Mouse (Mus musculus): Measurements from ENCODE around the gene Cpsf4. TPM values are rescaled to one million over a fixed set of nuclear protein-coding genes. Genes with fewer than 3 reads are reported as not detected.
"Not testable (repeated sequence)": the region's sequence is repeated elsewhere in the genome, so short reads cannot be mapped to it uniquely, and the experiment has no call there.

Gene Cpsf4
- total and polyA plus RNA-seq, 2 experiments from 2014 or later, result 39.2 to 52.7 TPM

DNA sequence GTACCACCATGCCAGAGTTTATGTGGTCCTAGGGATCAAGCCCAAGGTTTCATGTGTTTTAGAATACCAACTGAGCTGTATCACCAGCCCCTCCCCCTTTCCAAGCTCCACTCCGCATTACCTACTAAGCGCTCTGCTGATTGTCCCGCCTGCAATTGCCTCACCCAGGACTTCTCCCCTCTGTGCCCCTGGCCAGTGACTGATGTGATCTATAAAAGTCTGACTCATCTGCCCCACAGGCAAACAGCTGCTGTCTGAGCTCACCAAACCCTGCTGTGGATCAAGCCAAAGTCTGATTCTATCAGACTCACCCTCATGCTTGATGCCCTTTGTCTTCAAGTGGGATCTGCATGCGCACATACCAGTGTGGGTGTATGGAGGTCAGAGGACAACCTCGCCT, 55.8 kb downstream of the Cpsf4 start:
- DNase-seq (no peak), ATAC-seq (no peak)
- Histone ChIP-seq H3K27me3 (ENCODE audit: insufficient read depth, low read length) (no peaks in the 10 kb centered on the region), H3K9ac (no peak overlapping the region), H3K9me3 (ENCODE audit: low read length) (no peaks in the 10 kb centered on the region), H3K27ac (ENCODE audit: low read depth, low read length) (no peak overlapping the region), H3K36me3 (ENCODE audit: insufficient read depth) (peaks cover 43% of the 10 kb centered on the region), H3K4me3 (ENCODE audit: low read depth, low read length) (no peak overlapping the region), H3K4me1 (ENCODE audit: insufficient read depth) (no peaks in the 10 kb centered on the region), H3K4me2 (ENCODE audit: low read depth) (no peak overlapping the region)
- TF ChIP-seq CTCF (IDR thresholded peaks at IDR 0.05; ENCODE audit: low read depth), result no peak
- WGBS, result 88% methylated on average over 5 of the region's 5 CpGs

DNA sequence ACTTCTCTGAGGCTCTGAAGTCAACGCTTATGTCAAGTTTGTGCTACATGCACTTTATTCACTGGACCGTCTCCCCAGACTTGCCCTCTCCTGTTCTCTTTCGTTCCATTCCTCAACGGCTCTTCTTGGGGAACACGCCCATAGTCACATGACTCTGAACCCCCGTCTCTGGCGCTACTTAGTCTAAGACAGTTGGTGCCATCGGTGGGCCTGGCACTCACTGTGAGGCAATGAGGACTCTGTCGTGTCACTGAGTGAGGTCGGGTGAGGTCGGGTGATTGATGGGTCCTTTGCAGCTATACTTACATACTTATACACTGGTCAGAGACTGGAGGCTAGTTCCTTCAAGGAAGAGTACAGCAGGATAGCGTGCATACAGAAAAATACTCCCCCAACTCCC, 56.4 kb downstream of the Cpsf4 start:
- no peak overlapping the region for H3K9ac ChIP-seq
- 90% methylated on average over 12 of the region's 12 CpGs for WGBS
- no peak for ATAC-seq

DNA sequence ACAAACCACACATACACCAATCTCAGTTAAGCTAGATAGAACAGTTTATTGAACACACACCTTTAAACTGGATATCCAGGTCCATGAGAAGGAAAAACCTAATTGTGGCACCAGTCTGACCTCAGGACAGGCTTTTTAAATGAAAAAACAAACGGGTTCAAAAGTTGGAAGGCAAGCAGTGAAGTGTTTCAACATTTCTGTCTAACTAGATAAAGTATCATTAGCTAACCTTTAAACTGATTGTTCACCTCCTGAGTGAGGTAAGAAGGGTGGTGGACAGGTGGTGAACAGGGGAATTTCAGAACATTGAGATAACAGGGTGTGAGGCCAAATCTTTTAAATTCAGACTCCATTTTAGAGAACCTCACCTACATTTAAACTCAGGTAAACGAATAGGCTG, 59.4 kb downstream of the Cpsf4 start:
- no peak overlapping the region for H3K4me3 ChIP-seq (ENCODE audit: low read depth, low read length)
- no peak for ATAC-seq
- no peak for TF ChIP-seq CTCF (IDR thresholded peaks at IDR 0.05; ENCODE audit: low read depth)
- H3K9ac ChIP-seq, result no peak overlapping the region
- no peaks in the 10 kb centered on the region for H3K27me3 ChIP-seq (ENCODE audit: insufficient read depth, low read length)
- H3K9me3 ChIP-seq (ENCODE audit: low read length), result no peaks in the 10 kb centered on the region
- DNase-seq, result no peak
- peaks cover 11% of the 10 kb centered on the region for H3K36me3 ChIP-seq (ENCODE audit: insufficient read depth)
- WGBS, result 55% methylated on average over 2 of the region's 2 CpGs
- no peaks in the 10 kb centered on the region for H3K4me1 ChIP-seq (ENCODE audit: insufficient read depth)
- H3K27ac ChIP-seq (ENCODE audit: low read depth, low read length), result no peak overlapping the region
- H3K4me2 ChIP-seq (ENCODE audit: low read depth), result no peak overlapping the region

More for the DNA sequence above, 56.4 kb downstream of the Cpsf4 start:
- H3K27me3 ChIP-seq (ENCODE audit: insufficient read depth, low read length), result no peaks in the 10 kb centered on the region
- H3K9me3 ChIP-seq (ENCODE audit: low read length), result no peaks in the 10 kb centered on the region
- TF ChIP-seq CTCF (IDR thresholded peaks at IDR 0.05; ENCODE audit: low read depth), result no peak
- no peak overlapping the region for H3K4me2 ChIP-seq (ENCODE audit: low read depth)
- no peaks in the 10 kb centered on the region for H3K4me1 ChIP-seq (ENCODE audit: insufficient read depth)
- peaks cover 38% of the 10 kb centered on the region for H3K36me3 ChIP-seq (ENCODE audit: insufficient read depth)
- no peak overlapping the region for H3K4me3 ChIP-seq (ENCODE audit: low read depth, low read length)
- no peak for DNase-seq
- H3K27ac ChIP-seq (ENCODE audit: low read depth, low read length), result no peak overlapping the region

DNA sequence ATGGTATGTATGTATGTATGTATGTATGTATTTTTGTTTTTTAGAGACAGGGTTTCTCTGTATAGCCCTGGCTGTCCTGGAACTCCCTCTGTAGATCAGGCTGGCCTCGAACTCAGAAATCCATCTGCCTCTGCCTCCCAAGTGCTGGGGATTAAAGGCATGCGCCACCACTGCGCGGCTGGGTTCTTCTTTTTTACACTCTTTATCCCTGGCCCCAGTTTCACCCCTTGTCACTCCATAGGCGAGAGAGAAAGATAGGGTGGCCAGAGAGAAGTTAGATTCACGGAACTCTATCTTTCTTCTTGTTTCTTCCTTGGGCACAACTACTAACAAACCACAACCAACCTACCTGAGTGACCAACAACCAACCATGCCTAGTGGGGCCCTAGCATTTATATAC, 62.3 kb downstream of the Cpsf4 start:
- ATAC-seq; H3K4me1 ChIP-seq (ENCODE audit: insufficient read depth); DNase-seq; H3K27me3 ChIP-seq (ENCODE audit: insufficient read depth, low read length); H3K27ac ChIP-seq (ENCODE audit: low read depth, low read length); H3K4me3 ChIP-seq (ENCODE audit: low read depth, low read length); H3K4me2 ChIP-seq (ENCODE audit: low read depth); H3K9me3 ChIP-seq (ENCODE audit: low read length); H3K9ac ChIP-seq: not testable (repeated sequence)
- 81% methylated on average over 6 of the region's 6 CpGs for WGBS
- H3K36me3 ChIP-seq (ENCODE audit: insufficient read depth), result peaks cover 10% of the 10 kb centered on the region

DNA sequence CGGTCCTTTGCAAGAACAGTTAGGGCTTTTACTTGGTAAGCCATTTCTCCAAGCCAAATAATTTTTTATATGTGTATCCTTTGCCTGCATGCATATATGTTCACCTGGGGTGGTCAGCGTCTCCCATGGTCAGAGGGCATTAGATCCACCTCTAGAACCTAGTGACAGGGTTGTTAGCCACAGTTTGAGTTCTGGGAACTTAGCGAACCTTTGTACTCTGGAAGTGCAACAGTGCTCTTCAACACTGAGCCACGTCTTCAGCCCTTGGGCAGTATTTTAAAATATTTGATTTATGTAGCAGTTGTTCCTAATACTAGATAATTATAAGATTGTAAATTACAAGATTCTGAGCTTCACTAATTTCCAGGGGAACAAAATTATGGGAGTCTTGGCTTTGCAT, 63.6 kb downstream of the Cpsf4 start:
- Histone ChIP-seq H3K4me3 (ENCODE audit: low read depth, low read length) (peak overlapping the region; percentile 93; the same call in 1 of the 2 replicates), H3K4me2 (ENCODE audit: low read depth) (peak overlapping the region; percentile 64), H3K36me3 (ENCODE audit: insufficient read depth) (peaks cover 24% of the 10 kb centered on the region), H3K27me3 (ENCODE audit: insufficient read depth, low read length) (no peaks in the 10 kb centered on the region), H3K27ac (ENCODE audit: low read depth, low read length) (peak overlapping the region; percentile 90; the same call in 1 of the 2 replicates), H3K4me1 (ENCODE audit: insufficient read depth) (peaks cover 8% of the 10 kb centered on the region; the same call in 1 of the 2 replicates), H3K9me3 (ENCODE audit: low read length) (no peaks in the 10 kb centered on the region), H3K9ac (peak overlapping the region; percentile 95; the same call in 1 of the 2 replicates)
- no peak for TF ChIP-seq CTCF (IDR thresholded peaks at IDR 0.05; ENCODE audit: low read depth)
- ATAC-seq (no peak), DNase-seq (no peak)
- 87% methylated on average over 4 of the region's 4 CpGs for WGBS

DNA sequence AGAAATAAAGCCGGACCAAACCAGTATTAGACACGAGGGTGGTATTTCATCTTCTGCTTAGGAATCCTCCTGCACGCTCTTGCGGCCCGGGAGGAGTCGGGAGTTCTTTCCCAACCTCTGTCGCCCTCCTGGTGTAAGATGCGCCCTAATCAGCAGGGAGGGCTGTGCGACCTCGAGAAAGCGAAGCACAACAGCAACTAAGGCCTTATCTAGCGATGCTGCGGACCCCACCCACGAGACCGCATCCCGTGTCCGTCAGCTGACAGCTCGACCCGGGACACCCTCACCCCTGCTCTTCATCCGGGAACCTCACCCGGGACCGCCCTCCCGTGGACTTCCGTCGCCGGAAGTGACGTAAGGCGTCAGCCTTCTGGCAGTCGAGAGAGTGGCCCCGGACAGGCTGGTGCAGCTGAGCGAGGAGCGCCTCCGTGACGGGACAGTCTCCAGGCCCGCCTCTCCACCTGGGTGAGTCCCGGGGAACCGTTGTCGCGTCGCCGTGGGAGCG, 64.4 kb downstream of the Cpsf4 start, which contains the start of gene Zfp655:
Gene Zfp655 (plus strand): TSS at position 349 of the 505 bp plus-strand sequence.
- Histone ChIP-seq H3K9ac (peak within 1 kb of the TSS; percentile 95), H3K4me2 (ENCODE audit: low read depth) (peak within 1 kb of the TSS; percentile 64), H3K27me3 (ENCODE audit: insufficient read depth, low read length) (no peaks in the 10 kb centered on the region), H3K4me3 (ENCODE audit: low read depth, low read length) (peak within 1 kb of the TSS; percentile 93), H3K27ac (ENCODE audit: low read depth, low read length) (peak within 1 kb of the TSS; percentile 90), H3K36me3 (ENCODE audit: insufficient read depth) (peaks cover 29% of the 10 kb centered on the region), H3K9me3 (ENCODE audit: low read length) (no peaks in the 10 kb centered on the region), H3K4me1 (ENCODE audit: insufficient read depth) (peaks cover 8% of the 10 kb centered on the region; the same call in 1 of the 2 replicates)
- DNase-seq, result peak; percentile 98
- under 1% methylated on average over 41 of the region's 42 CpGs for WGBS
- TF ChIP-seq CTCF (IDR thresholded peaks at IDR 0.05; ENCODE audit: low read depth), result no peak
- peak; percentile 99 for ATAC-seq

Other genes starting within 250 kb of the Cpsf4 start
- 49.2 and 55.5 TPM in 2 replicates for gene Smurf1, start 201.4 kb upstream of the Cpsf4 start, total RNA-seq (2014; rRNA removed)
- 15.3 and 21.6 TPM in 2 replicates for gene Smurf1, start 201.4 kb upstream of the Cpsf4 start, polyA plus RNA-seq (2015; fragmentation: Nextera tagmentation; extraction: Ambion mirVana)
- gene Gm4871, start 134.5 kb upstream of the Cpsf4 start, total RNA-seq (2014; rRNA removed), result not detected in 2 replicates
- not detected in 2 replicates for gene Gm4871, start 134.5 kb upstream of the Cpsf4 start, polyA plus RNA-seq (2015; fragmentation: Nextera tagmentation; extraction: Ambion mirVana)
- gene 1700018F24Rik, start 124.2 kb upstream of the Cpsf4 start, total RNA-seq (2014; rRNA removed), result not detected in 2 replicates
- gene 1700018F24Rik, start 124.2 kb upstream of the Cpsf4 start, polyA plus RNA-seq (2015; fragmentation: Nextera tagmentation; extraction: Ambion mirVana), result not detected in 2 replicates
- 146 and 156 TPM in 2 replicates for gene Arpc1a, start 83.4 kb upstream of the Cpsf4 start, total RNA-seq (2014; rRNA removed)
- gene Arpc1a, start 83.4 kb upstream of the Cpsf4 start, polyA plus RNA-seq (2015; fragmentation: Nextera tagmentation; extraction: Ambion mirVana), result 246 and 273 TPM in 2 replicates
- 0.46 TPM in 1 of 2 replicates, not detected in the other for gene Kpna7, start 83.2 kb upstream of the Cpsf4 start, total RNA-seq (2014; rRNA removed)
- not detected in 2 replicates for gene Kpna7, start 83.2 kb upstream of the Cpsf4 start, polyA plus RNA-seq (2015; fragmentation: Nextera tagmentation; extraction: Ambion mirVana)
- gene Arpc1b, start 53.0 kb upstream of the Cpsf4 start, total RNA-seq (2014; rRNA removed), result 28.6 and 34.2 TPM in 2 replicates
- 59.9 and 67.1 TPM in 2 replicates for gene Arpc1b, start 53.0 kb upstream of the Cpsf4 start, polyA plus RNA-seq (2015; fragmentation: Nextera tagmentation; extraction: Ambion mirVana)
- 65.9 and 66.4 TPM in 2 replicates for gene Pdap1, start 27.0 kb upstream of the Cpsf4 start, total RNA-seq (2014; rRNA removed)
- 135 and 140 TPM in 2 replicates for gene Pdap1, start 27.0 kb upstream of the Cpsf4 start, polyA plus RNA-seq (2015; fragmentation: Nextera tagmentation; extraction: Ambion mirVana)
- 127 and 138 TPM in 2 replicates for gene Bud31, start 26.9 kb upstream of the Cpsf4 start, total RNA-seq (2014; rRNA removed)
- 166 and 206 TPM in 2 replicates for gene Bud31, start 26.9 kb upstream of the Cpsf4 start, polyA plus RNA-seq (2015; fragmentation: Nextera tagmentation; extraction: Ambion mirVana)
- 30.1 and 32.6 TPM in 2 replicates for gene Ptcd1, start 105 bp upstream of the Cpsf4 start, total RNA-seq (2014; rRNA removed)
- gene Ptcd1, start 105 bp upstream of the Cpsf4 start, polyA plus RNA-seq (2015; fragmentation: Nextera tagmentation; extraction: Ambion mirVana), result 20.4 and 21.7 TPM in 2 replicates
- 139 and 295 TPM in 2 replicates for gene Atp5j2, start 24.8 kb downstream of the Cpsf4 start, total RNA-seq (2014; rRNA removed)
- 570 and 702 TPM in 2 replicates for gene Atp5j2, start 24.8 kb downstream of the Cpsf4 start, polyA plus RNA-seq (2015; fragmentation: Nextera tagmentation; extraction: Ambion mirVana)
- gene Zkscan14, start 34.7 kb downstream of the Cpsf4 start, total RNA-seq (2014; rRNA removed), result 15.6 and 16.0 TPM in 2 replicates
- 11.7 TPM in 2 replicates for gene Zkscan14, start 34.7 kb downstream of the Cpsf4 start, polyA plus RNA-seq (2015; fragmentation: Nextera tagmentation; extraction: Ambion mirVana)
- 16.2 and 18.6 TPM in 2 replicates for gene Zkscan5, start 37.3 kb downstream of the Cpsf4 start, total RNA-seq (2014; rRNA removed)
- 11.3 and 12.2 TPM in 2 replicates for gene Zkscan5, start 37.3 kb downstream of the Cpsf4 start, polyA plus RNA-seq (2015; fragmentation: Nextera tagmentation; extraction: Ambion mirVana)
- 28.2 and 36.2 TPM in 2 replicates for gene Zfp655, start 64.5 kb downstream of the Cpsf4 start, total RNA-seq (2014; rRNA removed)
- gene Zfp655, start 64.5 kb downstream of the Cpsf4 start, polyA plus RNA-seq (2015; fragmentation: Nextera tagmentation; extraction: Ambion mirVana), result 23.9 and 25.7 TPM in 2 replicates
- 20.9 and 27.4 TPM in 2 replicates for gene Zscan25, start 113.3 kb downstream of the Cpsf4 start, total RNA-seq (2014; rRNA removed)
- gene Zscan25, start 113.3 kb downstream of the Cpsf4 start, polyA plus RNA-seq (2015; fragmentation: Nextera tagmentation; extraction: Ambion mirVana), result 0.48 and 0.65 TPM in 2 replicates
- gene Cyp3a57, start 178.1 kb downstream of the Cpsf4 start, total RNA-seq (2014; rRNA removed), result not detected in 2 replicates
- not detected in 2 replicates for gene Cyp3a57, start 178.1 kb downstream of the Cpsf4 start, polyA plus RNA-seq (2015; fragmentation: Nextera tagmentation; extraction: Ambion mirVana)